Mouse (Mus musculus) left cerebral cortex, adult 11 months (tissue): ENCODE measurements around the gene Armh1.

Experiments
- DNase-seq: peaks from one replicate; pipeline ENCODE4 v3.0.0; 2022; ENCODE audit warnings: low spot score

Armh1 gene

DNA sequence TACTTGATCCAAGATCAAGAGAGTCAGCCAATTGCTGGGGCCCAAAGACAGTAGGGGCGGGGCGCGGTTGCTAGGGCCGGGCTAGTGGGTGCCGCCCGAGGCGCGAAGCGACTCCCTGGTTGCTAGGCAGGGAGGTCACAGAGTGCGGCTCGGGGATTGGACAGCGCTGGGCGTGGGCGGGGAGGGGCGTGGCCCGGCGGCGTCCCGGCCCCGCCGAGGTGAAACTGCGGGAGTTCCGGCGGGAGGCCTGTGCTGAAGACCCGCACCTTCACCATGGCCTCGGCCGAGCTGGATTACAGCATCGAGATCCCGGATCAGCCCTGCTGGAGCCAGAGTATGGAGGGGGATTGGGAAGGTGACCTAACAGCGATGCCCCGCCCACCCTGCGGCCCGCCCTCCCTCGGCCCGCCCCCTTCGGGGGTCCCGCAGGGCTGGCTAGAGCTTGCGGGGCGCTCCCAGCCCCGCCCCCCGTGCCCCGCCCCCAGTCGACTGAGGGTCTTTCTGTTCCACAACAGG lies at the start of gene Armh1, which contains the start of gene Tmem53:
Gene Armh1, minus strand, starts transcription at position 325 of the 516 bp plus-strand sequence.
Gene Tmem53, plus strand, starts transcription at position 151 of the 516 bp plus-strand sequence.
- DNase-seq = peak; percentile 63

GRCm38 (mm10) chr4:117299921-117300320 lies 48.0 kb upstream of the Armh1 start:
- DNase-seq = no peak

DNA sequence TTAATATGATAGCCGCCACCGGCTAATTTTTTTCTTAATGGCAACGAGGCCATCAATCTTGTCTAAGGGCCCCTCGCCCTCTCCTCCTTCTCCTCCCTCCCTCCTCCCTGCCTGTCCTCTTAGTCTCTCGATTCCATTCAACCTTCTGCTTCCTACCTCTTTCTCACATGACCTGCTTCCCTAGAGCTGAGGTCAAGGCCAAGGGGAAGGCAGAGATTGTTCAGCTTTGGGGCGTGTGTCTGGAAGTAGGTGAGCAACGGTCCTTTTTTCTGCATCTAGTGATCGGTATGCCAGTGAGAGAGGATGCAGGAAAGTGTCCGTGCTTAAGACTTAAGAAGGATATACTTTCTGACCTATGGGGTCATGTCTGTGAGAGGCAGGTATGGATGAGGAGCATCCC lies 45.9 kb upstream of the Armh1 start:
- DNase-seq = no peak

- DNase-seq = no peak
Measured at GRCm38 (mm10) chr4:117296849-117297593, 45.1 kb upstream of the Armh1 start.

- no peak for DNase-seq
Measured at GRCm38 (mm10) chr4:117291696-117292095, 39.8 kb upstream of the Armh1 start.

- no peak for DNase-seq
Measured at GRCm38 (mm10) chr4:117288927-117289801, 37.2 kb upstream of the Armh1 start.

DNA sequence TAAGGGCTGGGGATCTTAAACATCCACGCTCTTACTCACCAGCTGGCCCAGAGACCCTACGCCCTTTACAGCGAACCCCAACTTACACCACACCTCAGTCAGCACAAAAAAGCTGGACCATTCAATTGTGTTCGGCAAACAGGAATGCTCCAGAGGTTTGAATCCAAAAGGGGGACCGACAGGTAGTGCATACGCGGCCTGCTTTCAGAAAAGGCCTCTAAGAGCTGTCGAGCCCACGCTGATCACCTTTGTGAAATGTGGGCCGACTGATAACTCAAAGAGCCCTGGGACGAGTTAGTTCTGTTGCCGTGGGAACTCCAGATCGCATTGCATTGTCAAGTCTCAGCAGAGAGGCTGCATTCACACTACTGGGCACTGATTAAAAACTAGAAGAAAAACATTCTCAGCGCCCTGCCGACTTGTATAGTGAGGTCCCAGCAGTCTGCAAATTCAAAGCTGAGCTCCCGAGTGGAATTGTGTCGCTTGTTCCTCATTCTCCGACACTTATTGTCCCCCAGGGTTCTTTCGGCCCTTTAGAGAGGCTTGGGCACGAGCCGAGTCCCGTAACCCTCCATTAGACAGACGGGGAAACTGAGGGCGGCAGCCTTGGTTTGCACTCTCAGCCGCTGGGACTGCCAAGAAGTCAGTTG lies 36.5 kb upstream of the Armh1 start:
- DNase-seq = no peak

DNA sequence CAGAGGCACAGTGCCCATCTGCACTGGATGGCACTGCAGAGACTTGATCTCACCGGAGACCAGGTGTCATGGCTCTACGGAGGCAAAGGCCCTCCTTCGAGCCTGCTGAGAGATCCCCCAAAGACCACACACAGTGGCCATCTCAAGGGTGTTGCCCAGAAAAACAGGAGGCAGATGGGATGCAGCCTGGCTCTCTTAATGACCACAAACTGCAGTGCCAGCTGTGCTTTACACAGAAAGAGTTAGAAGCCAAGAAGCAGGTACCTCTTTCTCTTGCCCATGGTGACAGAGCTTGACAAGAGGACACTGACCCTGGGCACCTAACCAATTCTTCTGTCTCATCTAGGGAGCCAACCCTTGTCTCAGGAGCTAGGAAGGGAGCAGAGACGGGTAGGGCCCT lies 32.4 kb upstream of the Armh1 start:
- no peak for DNase-seq

DNA sequence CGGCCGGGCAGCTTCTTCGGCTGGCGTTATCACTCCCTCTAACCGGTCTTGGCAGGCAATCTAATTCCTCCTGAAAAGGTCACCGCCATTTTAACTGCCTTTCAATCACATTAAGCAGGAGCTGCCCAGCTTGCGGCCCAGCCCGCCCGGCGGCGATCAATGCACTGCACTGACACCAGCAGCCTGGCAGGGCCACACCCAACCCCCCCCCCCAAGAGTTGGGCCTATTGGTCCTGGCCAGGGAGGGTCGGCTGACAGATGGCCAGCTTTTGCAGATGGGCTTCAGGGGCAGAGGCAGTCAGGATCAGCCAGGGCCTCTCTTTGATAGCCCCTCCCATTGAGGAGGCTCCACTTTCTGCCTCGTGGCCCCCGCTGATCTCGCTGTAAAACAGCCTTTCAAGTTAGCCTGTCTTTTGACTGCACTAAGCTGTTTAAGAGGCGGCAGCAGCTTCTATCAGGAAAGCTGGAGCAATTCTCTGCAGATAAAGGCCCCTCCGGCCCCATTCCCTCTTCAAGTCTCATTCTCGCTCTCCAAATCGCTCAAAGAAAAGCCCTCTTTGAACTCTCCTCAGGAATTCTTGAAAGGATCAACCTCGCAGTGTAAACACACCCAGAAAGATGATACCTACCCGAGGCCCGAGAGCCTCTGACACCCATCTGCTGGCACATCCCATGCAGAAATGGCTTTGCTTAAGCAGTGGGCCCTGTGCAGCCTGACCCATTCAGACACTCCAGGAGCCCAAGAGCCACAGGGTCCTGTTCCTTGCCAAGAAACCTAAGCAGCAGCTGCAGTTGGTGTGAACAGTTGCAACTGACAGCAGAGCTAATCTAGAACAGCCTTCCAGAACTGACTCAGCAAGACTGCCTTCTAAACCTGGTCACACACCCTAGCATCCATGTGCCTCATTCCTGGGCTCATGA lies 31.6 kb upstream of the Armh1 start:
- DNase-seq = no peak

DNA sequence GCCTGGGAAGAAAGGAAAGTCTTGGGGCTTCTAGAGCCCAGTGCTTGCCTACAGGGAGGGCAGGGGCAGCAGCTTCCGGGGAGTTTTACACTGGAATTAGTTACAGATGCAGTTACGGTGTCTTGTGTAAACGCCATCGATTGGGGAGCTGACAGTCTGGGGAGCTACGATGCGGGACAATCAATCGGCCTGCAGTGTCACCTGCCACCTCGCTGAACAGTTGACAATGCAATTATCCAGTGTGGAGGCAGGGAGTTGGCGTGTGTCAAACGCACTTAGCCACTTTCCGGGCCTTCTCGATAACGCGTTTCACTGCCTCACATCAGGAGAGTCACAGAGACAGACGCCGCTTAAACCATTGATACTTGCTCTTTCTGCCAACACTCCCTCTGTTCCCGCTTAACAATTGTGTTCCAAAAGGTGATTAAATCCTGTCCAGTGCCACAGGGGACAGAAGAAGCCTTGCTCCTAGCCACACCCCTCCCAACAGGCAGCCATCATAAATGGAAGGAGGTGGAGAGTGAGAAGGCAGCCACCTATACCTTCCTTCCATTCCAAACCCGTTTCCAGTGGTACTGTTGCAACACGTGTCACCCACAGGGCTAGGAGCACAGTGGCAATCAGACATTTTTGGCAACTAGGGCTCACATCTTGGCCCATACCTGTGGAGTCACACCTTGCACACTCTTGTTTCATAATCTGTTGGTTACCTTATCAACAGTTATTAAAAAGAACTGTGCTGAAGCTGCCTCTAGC lies 29.3 kb upstream of the Armh1 start:
- DNase-seq = no peak

DNA sequence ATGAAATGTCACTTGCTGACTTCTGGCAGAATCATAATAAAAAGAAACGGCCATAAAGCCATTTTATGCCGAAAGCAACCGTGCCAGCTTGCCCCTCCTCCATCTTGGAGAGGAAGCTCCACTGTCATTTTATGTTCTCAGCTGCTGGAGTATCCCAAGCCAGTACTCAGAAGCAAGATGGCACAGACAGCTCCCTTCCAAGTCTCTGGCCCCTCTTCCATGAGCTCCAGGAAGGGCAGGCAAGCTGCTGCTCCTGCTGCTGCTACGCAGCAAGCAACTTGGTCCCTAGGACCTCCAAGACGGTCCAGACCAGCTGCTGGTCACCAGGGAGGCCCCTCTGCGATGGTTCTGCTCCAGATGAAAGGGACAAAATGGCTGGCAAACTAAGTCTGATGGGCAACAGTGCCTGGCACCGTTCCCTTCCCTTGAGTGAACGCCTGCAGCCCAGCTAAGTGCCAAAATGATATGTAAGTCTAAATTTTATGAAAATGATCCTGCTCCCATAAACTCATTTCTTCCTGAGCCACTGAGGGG lies 28.5 kb upstream of the Armh1 start:
- DNase-seq = no peak

DNA sequence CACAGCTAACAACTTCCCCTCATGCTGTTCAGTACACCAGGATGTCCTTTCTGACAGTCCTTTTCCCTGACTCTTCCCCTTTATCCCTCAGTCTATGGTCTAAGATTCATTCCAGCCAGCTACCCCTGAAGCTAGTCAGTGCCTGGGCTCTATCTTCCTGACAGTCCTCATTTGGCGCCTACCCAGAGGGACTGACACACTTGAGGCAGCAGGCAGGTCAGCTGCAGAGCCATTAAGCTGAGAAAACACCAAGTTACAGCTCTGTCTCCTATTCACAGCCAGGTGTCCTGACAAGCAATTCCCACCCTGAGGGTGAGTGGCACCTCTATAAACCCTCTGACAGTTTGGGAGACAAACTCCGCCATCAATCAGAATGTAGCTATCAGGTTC lies 27.3 kb upstream of the Armh1 start:
- DNase-seq = no peak

GRCm38 (mm10) chr4:117278381-117279252 lies 26.7 kb upstream of the Armh1 start:
- no peak for DNase-seq

DNA sequence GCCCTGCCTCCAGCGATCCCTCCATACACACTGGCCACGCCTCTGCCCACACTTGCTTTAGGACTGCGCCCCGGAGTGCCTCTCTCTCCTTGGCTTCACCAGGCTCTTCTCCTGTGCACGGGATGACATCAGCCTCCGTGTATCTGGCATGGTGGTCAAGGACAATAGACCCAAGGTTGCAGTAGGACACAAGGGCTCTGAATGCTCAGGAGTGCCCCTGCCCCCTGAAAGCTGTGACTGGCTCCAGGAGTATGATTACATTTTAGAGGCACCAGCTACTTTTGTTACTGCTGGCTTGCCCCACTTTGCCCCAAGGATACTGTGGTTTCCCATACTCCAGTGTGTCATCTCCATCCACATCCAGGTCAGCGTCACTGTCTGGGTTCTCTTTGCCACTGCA lies 25.8 kb upstream of the Armh1 start:
- no peak for DNase-seq

DNA sequence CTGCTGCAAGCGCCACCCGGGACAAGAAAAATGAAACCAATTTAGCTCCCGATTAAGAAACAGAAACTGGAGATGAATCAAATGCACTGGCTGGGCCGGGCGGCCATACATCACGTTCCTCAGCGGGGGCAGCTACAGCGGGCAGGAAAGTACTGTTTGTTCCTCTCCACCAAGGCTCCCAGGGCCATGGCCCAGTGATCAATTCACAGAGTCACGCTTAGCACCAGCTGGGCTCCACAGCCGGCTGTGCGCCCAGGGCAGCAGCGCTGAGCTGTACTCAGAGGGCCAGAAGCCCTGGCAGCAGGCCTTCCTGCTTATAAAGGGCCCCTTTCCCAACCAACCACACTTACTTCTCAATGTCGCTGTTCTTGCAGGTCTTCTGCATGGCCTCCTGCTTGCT lies 25.1 kb upstream of the Armh1 start:
- no peak for DNase-seq

DNA sequence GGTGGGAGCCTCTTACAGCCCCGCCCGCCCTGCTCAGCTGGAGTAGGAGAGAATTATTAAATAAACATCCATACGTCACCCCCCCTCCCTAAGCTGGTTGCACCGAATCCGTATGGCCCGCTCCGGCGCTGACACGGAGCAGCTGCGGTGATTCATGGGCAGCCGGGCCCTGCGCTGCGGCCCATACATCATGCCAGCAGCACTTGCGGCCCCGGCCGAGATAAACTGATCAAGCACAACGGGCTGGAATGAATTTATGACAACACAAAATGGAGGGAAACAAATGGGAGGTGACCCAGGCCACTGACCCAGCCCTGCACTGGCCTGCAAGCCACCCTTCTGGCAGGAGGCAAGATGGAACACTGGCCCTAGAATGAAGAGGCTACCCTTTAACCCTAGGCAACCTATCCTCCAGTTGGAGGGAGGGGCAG lies 24.4 kb upstream of the Armh1 start:
- no peak for DNase-seq

GRCm38 (mm10) chr4:117274720-117275119 lies 22.8 kb upstream of the Armh1 start:
- DNase-seq = no peak

GRCm38 (mm10) chr4:117272459-117272858 lies 20.5 kb upstream of the Armh1 start:
- no peak for DNase-seq

- DNase-seq = peak; percentile 66
Measured at GRCm38 (mm10) chr4:117270278-117270677, 18.4 kb upstream of the Armh1 start.
